Mouse (Mus musculus): Measurements from ENCODE around the gene Plvap. TPM values are rescaled to one million over a fixed set of nuclear protein-coding genes. Genes with fewer than 3 reads are reported as not detected.
A peak's percentile ranks its signal among the peaks of the same experiment; 100 is the strongest.

Plvap gene
- polyA plus RNA-seq (2014; fragmentation: Nextera tagmentation; extraction: Ambion mirVana) = 53.5 and 59.0 TPM in 2 replicates

GRCm38 (mm10) chr8:71511644-71512043 is at the start of gene Plvap:
Plvap (minus strand) TSS chr8:71511752.
- ATAC-seq (ENCODE audit: low read depth) (no peak), DNase-seq (ENCODE audit: low spot score) (no peak)
- H3K9ac ChIP-seq (ENCODE audit: low read depth, low read length) = no peak within 1 kb of the TSS
- no peaks in the 10 kb centered on the region for H3K9me3 ChIP-seq (ENCODE audit: control insufficient read depth, low read length)
- H3K27me3 ChIP-seq (replicated peaks; ENCODE audit: control insufficient read depth, insufficient read depth, low read length) = peaks cover 28% of the 10 kb centered on the region
- no peak within 1 kb of the TSS for H3K27ac ChIP-seq (replicated peaks; ENCODE audit: low read depth, low read length)
- H3K36me3 ChIP-seq (ENCODE audit: control insufficient read depth, insufficient read depth, low read length) = no peaks in the 10 kb centered on the region
- H3K4me2 ChIP-seq (ENCODE audit: low read depth, low read length) = no peak within 1 kb of the TSS
- 52% methylated on average over 14 of the region's 14 CpGs for WGBS
- H3K4me3 ChIP-seq (ENCODE audit: low read depth, low read length) = peak within 1 kb of the TSS; percentile 10; the same call in 1 of the 2 replicates
- H3K4me1 ChIP-seq (ENCODE audit: control insufficient read depth, insufficient read depth, low read length) = no peaks in the 10 kb centered on the region

DNA sequence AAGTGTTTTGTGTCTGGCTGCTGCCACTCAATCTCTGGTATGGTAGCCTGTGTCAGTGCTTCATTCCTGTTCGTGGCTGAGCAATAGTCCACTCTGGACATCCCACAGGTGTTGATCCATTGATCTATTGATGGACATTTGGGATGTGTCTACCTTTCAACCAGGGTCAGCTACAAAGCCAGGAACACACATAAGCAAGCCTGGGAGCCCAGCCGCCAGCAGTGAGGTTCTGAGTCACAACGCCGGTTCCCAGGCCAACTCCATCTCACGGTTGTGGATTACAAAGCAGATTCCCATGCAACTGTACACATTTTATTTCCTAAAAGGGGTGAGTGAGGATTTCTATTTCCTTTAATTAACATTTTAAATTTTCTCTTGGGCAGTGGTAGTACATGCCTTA is 49.2 kb upstream of the Plvap start:
- no peaks in the 10 kb centered on the region for H3K36me3 ChIP-seq (ENCODE audit: control insufficient read depth, insufficient read depth, low read length)
- H3K9ac ChIP-seq (ENCODE audit: low read depth, low read length) = no peak overlapping the region
- H3K4me2 ChIP-seq (ENCODE audit: low read depth, low read length) = no peak overlapping the region
- ATAC-seq (ENCODE audit: low read depth) (no peak), DNase-seq (ENCODE audit: low spot score) (no peak)
- H3K4me3 ChIP-seq (ENCODE audit: low read depth, low read length) = no peak overlapping the region
- H3K9me3 ChIP-seq (ENCODE audit: control insufficient read depth, low read length) = no peaks in the 10 kb centered on the region
- no peak overlapping the region for H3K27ac ChIP-seq (replicated peaks; ENCODE audit: low read depth, low read length)
- H3K4me1 ChIP-seq (ENCODE audit: control insufficient read depth, insufficient read depth, low read length) = no peaks in the 10 kb centered on the region
- peaks cover 73% of the 10 kb centered on the region for H3K27me3 ChIP-seq (replicated peaks; ENCODE audit: control insufficient read depth, insufficient read depth, low read length)
- 75% methylated on average over 5 of the region's 5 CpGs for WGBS

DNA sequence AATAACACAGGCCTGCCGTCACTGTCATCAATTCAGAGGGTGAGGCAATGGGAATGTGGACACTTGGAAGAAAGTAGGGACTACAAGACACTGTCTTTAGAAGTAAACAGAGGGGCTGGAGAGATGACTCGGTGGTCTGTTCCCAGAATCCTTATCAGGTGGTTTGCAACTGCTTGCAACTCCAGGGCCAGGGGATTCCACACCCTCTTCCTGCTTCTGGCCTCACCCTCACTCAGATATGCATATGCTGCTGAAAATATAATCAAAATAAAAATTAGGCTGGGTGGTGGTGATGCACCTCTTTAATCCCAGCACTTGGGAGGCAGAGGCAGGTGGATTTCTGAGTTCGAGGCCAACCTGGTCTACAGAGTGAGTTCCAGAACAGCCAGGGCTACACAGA is 48.5 kb upstream of the Plvap start:
- Histone ChIP-seq H3K27ac (replicated peaks; ENCODE audit: low read depth, low read length) (no peak overlapping the region), H3K36me3 (ENCODE audit: control insufficient read depth, insufficient read depth, low read length) (no peaks in the 10 kb centered on the region), H3K9me3 (ENCODE audit: control insufficient read depth, low read length) (no peaks in the 10 kb centered on the region), H3K4me2 (ENCODE audit: low read depth, low read length) (no peak overlapping the region), H3K4me3 (ENCODE audit: low read depth, low read length) (no peak overlapping the region), H3K9ac (ENCODE audit: low read depth, low read length) (no peak overlapping the region), H3K27me3 (replicated peaks; ENCODE audit: control insufficient read depth, insufficient read depth, low read length) (peaks cover 77% of the 10 kb centered on the region), H3K4me1 (ENCODE audit: control insufficient read depth, insufficient read depth, low read length) (no peaks in the 10 kb centered on the region)
- ATAC-seq (ENCODE audit: low read depth) (no peak), DNase-seq (ENCODE audit: low spot score) (no peak)
- 75% methylated on average over 3 of the region's 3 CpGs for WGBS

DNA sequence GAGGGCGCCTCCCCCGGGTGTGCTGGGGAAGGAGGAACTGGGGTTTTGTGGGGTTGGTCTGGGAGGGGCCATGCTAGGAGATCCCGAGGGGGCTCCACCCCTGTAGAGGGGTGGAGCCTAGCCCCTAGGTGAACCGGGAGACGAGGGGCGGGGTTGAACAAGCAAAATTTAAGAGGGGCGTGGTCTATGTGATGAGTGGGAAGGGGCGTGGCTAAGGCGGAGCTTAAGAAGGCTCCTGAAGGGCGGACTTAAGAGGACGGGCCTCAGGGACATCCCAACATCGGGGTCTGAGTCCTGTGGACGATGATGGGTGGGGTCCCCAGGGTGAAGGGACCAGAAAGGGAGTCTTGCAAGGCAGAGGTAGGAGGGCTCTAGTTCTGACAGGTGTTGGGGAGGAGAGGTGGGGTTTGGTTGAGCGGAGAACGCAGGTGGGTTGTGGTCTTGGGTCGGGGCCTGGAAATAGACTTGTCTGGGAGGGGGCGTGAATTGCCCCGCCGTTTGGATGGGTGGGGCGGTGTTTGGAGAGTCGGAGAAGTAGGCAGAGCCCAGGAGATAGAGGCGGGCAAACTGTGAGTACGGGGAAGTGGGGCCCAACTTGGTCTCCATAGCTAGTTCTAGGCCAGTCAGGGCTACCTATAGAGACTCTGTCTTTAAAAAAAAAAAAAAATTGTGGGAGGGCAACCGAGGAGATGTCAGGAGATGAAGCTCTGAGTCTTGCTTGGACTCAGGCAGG is 47.6 kb upstream of the Plvap start:
- no peaks in the 10 kb centered on the region for H3K9me3 ChIP-seq (ENCODE audit: control insufficient read depth, low read length)
- H3K4me2 ChIP-seq (ENCODE audit: low read depth, low read length) = peak overlapping the region; percentile 61
- no peaks in the 10 kb centered on the region for H3K4me1 ChIP-seq (ENCODE audit: control insufficient read depth, insufficient read depth, low read length)
- peaks cover 77% of the 10 kb centered on the region for H3K27me3 ChIP-seq (replicated peaks; ENCODE audit: control insufficient read depth, insufficient read depth, low read length)
- no peak overlapping the region for H3K27ac ChIP-seq (replicated peaks; ENCODE audit: low read depth, low read length)
- WGBS = 4% methylated on average over 24 of the region's 24 CpGs
- DNase-seq (ENCODE audit: low spot score) (peak; percentile 91), ATAC-seq (ENCODE audit: low read depth) (peak; percentile 60)
- peak overlapping the region; percentile 49 for H3K9ac ChIP-seq (ENCODE audit: low read depth, low read length)
- H3K4me3 ChIP-seq (ENCODE audit: low read depth, low read length) = peak overlapping the region; percentile 42
- H3K36me3 ChIP-seq (ENCODE audit: control insufficient read depth, insufficient read depth, low read length) = no peaks in the 10 kb centered on the region

DNA sequence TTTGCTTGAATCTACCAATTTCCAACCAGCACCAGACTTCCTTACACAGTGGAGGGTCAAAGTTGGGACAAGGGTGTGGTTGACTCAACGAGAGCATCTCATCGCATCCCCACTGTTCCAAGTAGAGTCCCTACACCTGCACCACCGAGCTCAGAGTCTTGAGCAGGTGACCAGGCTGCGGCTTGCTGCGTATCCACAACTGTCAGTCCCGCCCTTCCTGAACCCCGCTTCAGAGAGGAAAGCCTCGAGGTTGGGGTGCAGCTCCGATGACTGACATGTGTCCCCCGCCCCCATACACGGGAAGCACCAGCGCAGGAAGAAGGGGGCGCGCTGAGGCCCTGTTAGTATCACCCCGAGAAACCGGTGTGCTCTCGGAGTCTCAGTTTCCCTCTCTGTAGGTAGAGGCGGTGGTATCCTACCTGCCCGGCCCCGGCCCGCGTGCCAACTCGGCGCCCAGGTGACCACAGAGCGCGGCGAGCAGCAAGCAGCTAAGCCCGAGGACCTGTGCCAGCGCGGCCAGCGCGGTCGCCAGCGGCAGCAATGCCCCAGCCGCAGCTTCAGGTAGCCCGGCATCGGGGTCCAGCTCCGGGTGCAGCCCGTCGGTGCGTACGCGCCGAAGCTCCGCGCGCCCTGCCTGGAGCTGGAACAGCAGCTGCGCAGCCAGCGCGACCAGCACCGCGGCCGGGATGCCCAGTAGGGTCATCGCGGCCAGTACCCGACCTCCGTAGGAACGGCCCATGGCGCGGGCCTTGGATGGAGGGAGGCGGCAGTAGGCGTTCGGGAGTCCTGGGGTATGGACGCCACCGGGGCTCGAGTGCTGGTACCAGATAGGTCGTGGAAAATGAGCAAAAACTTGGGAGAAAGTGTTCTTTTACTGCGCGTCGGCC is 46.8 kb upstream of the Plvap start, which contains the start of gene Tmem221:
TSS of gene Tmem221 (minus strand) at position 801 of the 887 bp plus-strand sequence.
- no peak for DNase-seq (ENCODE audit: low spot score)
- Histone ChIP-seq H3K4me1 (ENCODE audit: control insufficient read depth, insufficient read depth, low read length) (no peaks in the 10 kb centered on the region), H3K27me3 (replicated peaks; ENCODE audit: control insufficient read depth, insufficient read depth, low read length) (peaks cover 73% of the 10 kb centered on the region)

GRCm38 (mm10) chr8:71554644-71555043 is 43.1 kb upstream of the Plvap start:
- ATAC-seq (ENCODE audit: low read depth) = no peak
- Histone ChIP-seq H3K4me3 (ENCODE audit: low read depth, low read length) (no peak overlapping the region), H3K4me2 (ENCODE audit: low read depth, low read length) (no peak overlapping the region), H3K27ac (replicated peaks; ENCODE audit: low read depth, low read length) (no peak overlapping the region), H3K9ac (ENCODE audit: low read depth, low read length) (no peak overlapping the region), H3K27me3 (replicated peaks; ENCODE audit: control insufficient read depth, insufficient read depth, low read length) (peaks cover 38% of the 10 kb centered on the region), H3K4me1 (ENCODE audit: control insufficient read depth, insufficient read depth, low read length) (no peaks in the 10 kb centered on the region), H3K36me3 (ENCODE audit: control insufficient read depth, insufficient read depth, low read length) (no peaks in the 10 kb centered on the region), H3K9me3 (ENCODE audit: control insufficient read depth, low read length) (no peaks in the 10 kb centered on the region)
- 85% methylated on average over 2 of the region's 2 CpGs for WGBS
- no peak for DNase-seq (ENCODE audit: low spot score)

More for the DNA sequence above, 46.8 kb upstream of the Plvap start, which contains the start of gene Tmem221:
- Histone ChIP-seq H3K36me3 (ENCODE audit: control insufficient read depth, insufficient read depth, low read length) (no peaks in the 10 kb centered on the region), H3K9me3 (ENCODE audit: control insufficient read depth, low read length) (no peaks in the 10 kb centered on the region), H3K27ac (replicated peaks; ENCODE audit: low read depth, low read length) (no peak within 1 kb of the TSS), H3K9ac (ENCODE audit: low read depth, low read length) (peak within 1 kb of the TSS; percentile 49), H3K4me2 (ENCODE audit: low read depth, low read length) (peak within 1 kb of the TSS; percentile 61), H3K4me3 (ENCODE audit: low read depth, low read length) (peak within 1 kb of the TSS; percentile 42)
- 4% methylated on average over 56 of the region's 70 CpGs for WGBS
- 0 out of 2 replicates have a peak, but pooled peaks have one; percentile 10 for ATAC-seq (ENCODE audit: low read depth)

DNA sequence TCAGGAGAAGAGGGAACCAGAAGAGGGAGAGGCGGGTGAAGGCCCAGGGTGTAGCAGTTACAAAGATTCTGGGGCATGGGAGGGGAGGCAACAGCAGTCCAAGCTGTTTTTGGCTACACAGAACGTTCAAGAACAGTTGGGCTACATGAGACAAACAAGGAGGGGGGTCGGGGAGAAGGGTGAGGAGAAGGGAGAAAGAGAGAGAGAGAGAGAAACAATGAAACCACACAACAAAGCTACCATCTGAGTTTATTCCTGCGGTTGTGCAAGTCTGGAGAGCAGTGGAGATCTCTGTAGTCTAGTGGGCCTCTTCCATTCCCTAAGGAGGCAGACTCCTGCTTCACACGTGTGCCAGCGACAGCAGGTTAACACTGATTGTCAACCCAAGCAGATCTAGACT is 42.4 kb upstream of the Plvap start:
- Histone ChIP-seq H3K4me1 (ENCODE audit: control insufficient read depth, insufficient read depth, low read length) (no peaks in the 10 kb centered on the region), H3K27ac (replicated peaks; ENCODE audit: low read depth, low read length) (no peak overlapping the region), H3K9ac (ENCODE audit: low read depth, low read length) (no peak overlapping the region), H3K4me2 (ENCODE audit: low read depth, low read length) (no peak overlapping the region), H3K36me3 (ENCODE audit: control insufficient read depth, insufficient read depth, low read length) (no peaks in the 10 kb centered on the region), H3K9me3 (ENCODE audit: control insufficient read depth, low read length) (no peaks in the 10 kb centered on the region), H3K4me3 (ENCODE audit: low read depth, low read length) (no peak overlapping the region), H3K27me3 (replicated peaks; ENCODE audit: control insufficient read depth, insufficient read depth, low read length) (peaks cover 32% of the 10 kb centered on the region)
- WGBS = 56% methylated on average over 6 of the region's 6 CpGs
- DNase-seq (ENCODE audit: low spot score) (no peak), ATAC-seq (ENCODE audit: low read depth) (no peak)

GRCm38 (mm10) chr8:71552770-71553169 is 41.2 kb upstream of the Plvap start:
- Histone ChIP-seq H3K9ac (ENCODE audit: low read depth, low read length) (no peak overlapping the region), H3K36me3 (ENCODE audit: control insufficient read depth, insufficient read depth, low read length) (peaks cover 11% of the 10 kb centered on the region), H3K27me3 (replicated peaks; ENCODE audit: control insufficient read depth, insufficient read depth, low read length) (peaks cover 20% of the 10 kb centered on the region), H3K4me2 (ENCODE audit: low read depth, low read length) (no peak overlapping the region), H3K4me1 (ENCODE audit: control insufficient read depth, insufficient read depth, low read length) (no peaks in the 10 kb centered on the region), H3K9me3 (ENCODE audit: control insufficient read depth, low read length) (no peaks in the 10 kb centered on the region), H3K27ac (replicated peaks; ENCODE audit: low read depth, low read length) (no peak overlapping the region), H3K4me3 (ENCODE audit: low read depth, low read length) (no peak overlapping the region)
- 37% methylated on average over 6 of the region's 6 CpGs for WGBS
- ATAC-seq (ENCODE audit: low read depth) = no peak
- DNase-seq (ENCODE audit: low spot score) = no peak

Data from embryonic facial prominence, embryonic 14.5 days (tissue).